ENCODE assay signal across 9 mouse cellular contexts in genomic region chr14:51090921-51091900, GRCm38 (mm10). TPM values are rescaled to one million over a fixed set of nuclear protein-coding genes. Genes with fewer than 3 reads are reported as not detected.
DNase-seq lines count a peak whose midpoint lies in the region; ATAC-seq and TF ChIP-seq lines count a peak whose summit lies in the region.
"Had no signal": no experiment of that assay in that cellular context is flagged by ENCODE, and none has a peak within 500 bp of the region (broad histone marks: within the 10 kb centered on the region; RNA-seq: fewer than 3 reads in every experiment).

Gene Rnase4, plus strand, starts transcription at chr14:51091077.
Gene Ang, plus strand, starts transcription at chr14:51091150.

- H3K27ac ChIP-seq in brown adipose tissue, adult 24 weeks (replicated peaks; ENCODE audit: low read depth, low read length), result peak within 1 kb of the TSS; percentile 78
- peak within 1 kb of the TSS; percentile 82 for H3K27ac ChIP-seq in forebrain, postnatal 0 days (ENCODE audit: low read depth, low read length)
- peak within 1 kb of the TSS; percentile 58 for H3K27ac ChIP-seq in hindbrain, embryonic 11.5 days (ENCODE audit: low read depth, low read length)
- peak within 1 kb of the TSS; percentile 87 for H3K27ac ChIP-seq in limb, embryonic 12.5 days
- peak within 1 kb of the TSS; percentile 62; the same call in 1 of the 2 replicates for H3K27ac ChIP-seq in midbrain, embryonic 11.5 days (ENCODE audit: low read depth, low read length)
- H3K27ac ChIP-seq in stomach, embryonic 16.5 days (ENCODE audit: low read length), result peak within 1 kb of the TSS; percentile 93

- TF ChIP-seq CTCF in forebrain, postnatal 0 days (IDR thresholded peaks at IDR 0.05; ENCODE audit: low read depth), result no peak

- peak within 1 kb of the TSS; percentile 74 for H3K4me3 ChIP-seq in brown adipose tissue, adult 24 weeks (ENCODE audit: insufficient read depth, low read depth, low read length)
- peak within 1 kb of the TSS; percentile 63 for H3K4me3 ChIP-seq in forebrain, postnatal 0 days (ENCODE audit: low read depth, low read length)
- peak within 1 kb of the TSS; percentile 56 for H3K4me3 ChIP-seq in hindbrain, embryonic 11.5 days (ENCODE audit: low read depth, low read length)
- H3K4me3 ChIP-seq in limb, embryonic 12.5 days (replicated peaks), result peak within 1 kb of the TSS; percentile 59
- peak within 1 kb of the TSS; percentile 52 for H3K4me3 ChIP-seq in midbrain, embryonic 11.5 days (ENCODE audit: low read depth, low read length)
- peak within 1 kb of the TSS; percentile 61 for H3K4me3 ChIP-seq in stomach, embryonic 16.5 days (replicated peaks; ENCODE audit: low read length)

- no peaks in the 10 kb centered on the region for H3K36me3 ChIP-seq in forebrain, postnatal 0 days (ENCODE audit: insufficient read depth)
- no peaks in the 10 kb centered on the region for H3K36me3 ChIP-seq in hindbrain, embryonic 11.5 days (ENCODE audit: control insufficient read depth, insufficient read depth, low read length)
- no peaks in the 10 kb centered on the region for H3K36me3 ChIP-seq in limb, embryonic 12.5 days
- H3K36me3 ChIP-seq in midbrain, embryonic 11.5 days (ENCODE audit: control insufficient read depth, insufficient read depth, low read length), result no peaks in the 10 kb centered on the region
- no peaks in the 10 kb centered on the region for H3K36me3 ChIP-seq in stomach, embryonic 16.5 days (ENCODE audit: control insufficient read depth, insufficient read depth, low read length)

- no peaks in the 10 kb centered on the region for H3K4me1 ChIP-seq in brown adipose tissue, adult 24 weeks (ENCODE audit: control insufficient read depth, insufficient read depth, insufficient read length, low read length)
- H3K4me1 ChIP-seq in forebrain, postnatal 0 days (ENCODE audit: insufficient read depth), result no peaks in the 10 kb centered on the region
- H3K4me1 ChIP-seq in hindbrain, embryonic 11.5 days (replicated peaks; ENCODE audit: control insufficient read depth, insufficient read depth, low read length), result no peaks in the 10 kb centered on the region
- H3K4me1 ChIP-seq in limb, embryonic 12.5 days (replicated peaks), result 0 out of 2 replicates have a peak, but pooled peaks cover 3% of the 10 kb centered on the region
- no peaks in the 10 kb centered on the region for H3K4me1 ChIP-seq in midbrain, embryonic 11.5 days (ENCODE audit: control insufficient read depth, insufficient read depth, low read length)
- peaks cover 19% of the 10 kb centered on the region for H3K4me1 ChIP-seq in stomach, embryonic 16.5 days (ENCODE audit: control insufficient read depth, insufficient read depth, low read length)

- peak within 1 kb of the TSS; percentile 65 for H3K9ac ChIP-seq in forebrain, postnatal 0 days
- H3K9ac ChIP-seq in hindbrain, embryonic 11.5 days (ENCODE audit: low read depth, low read length), result peak within 1 kb of the TSS; percentile 50
- H3K9ac ChIP-seq in limb, embryonic 12.5 days (replicated peaks), result peak within 1 kb of the TSS; percentile 68
- peak within 1 kb of the TSS; percentile 62 for H3K9ac ChIP-seq in midbrain, embryonic 11.5 days (ENCODE audit: low read length)
- peak within 1 kb of the TSS; percentile 84 for H3K9ac ChIP-seq in stomach, embryonic 16.5 days (ENCODE audit: low read length)

- no peaks in the 10 kb centered on the region for H3K27me3 ChIP-seq in forebrain, postnatal 0 days (ENCODE audit: insufficient read depth, low read length)
- H3K27me3 ChIP-seq in hindbrain, embryonic 11.5 days (ENCODE audit: control insufficient read depth, insufficient read depth, low read length), result no peaks in the 10 kb centered on the region
- H3K27me3 ChIP-seq in limb, embryonic 12.5 days, result no peaks in the 10 kb centered on the region
- no peaks in the 10 kb centered on the region for H3K27me3 ChIP-seq in midbrain, embryonic 11.5 days (ENCODE audit: control insufficient read depth, insufficient read depth, low read length)
- no peaks in the 10 kb centered on the region for H3K27me3 ChIP-seq in stomach, embryonic 16.5 days (ENCODE audit: control insufficient read depth, insufficient read depth, low read length)
- H3K27me3 ChIP-seq: Patski had no signal

- 0 out of 2 replicates have a peak, but pooled peaks have one; percentile 12 for ATAC-seq in forebrain, postnatal 0 days
- ATAC-seq in hindbrain, embryonic 11.5 days (ENCODE audit: low FRiP score), result peak; percentile 26
- peak; percentile 57; the same call in 1 of the 2 replicates for ATAC-seq in limb, embryonic 12.5 days (ENCODE audit: insufficient number of reproducible peaks, insufficient read depth, low FRiP score, low TSS enrichment, low read depth)
- peak; percentile 28 for ATAC-seq in midbrain, embryonic 11.5 days (ENCODE audit: low FRiP score)
- peak; percentile 33; the same call in 1 of the 2 replicates for ATAC-seq in stomach, embryonic 16.5 days (ENCODE audit: insufficient read depth, low FRiP score)

- DNase-seq in layer of hippocampus, adult 11-12 months (ENCODE audit: low spot score), result peak; percentile 44
- DNase-seq in layer of hippocampus, adult 9-10 months (ENCODE audit: low spot score), result no peak
- peak; percentile 38 for DNase-seq in forebrain, postnatal 0 days
- peak; percentile 72 for DNase-seq in hindbrain, embryonic 11.5 days (ENCODE audit: low spot score)
- DNase-seq in midbrain, embryonic 11.5 days (ENCODE audit: low spot score, missing footprints), result peak; percentile 94

- peak within 1 kb of the TSS; percentile 68 for H3K4me2 ChIP-seq in forebrain, postnatal 0 days (ENCODE audit: low read depth)
- H3K4me2 ChIP-seq in hindbrain, embryonic 11.5 days (replicated peaks; ENCODE audit: low read depth, low read length), result peak within 1 kb of the TSS; percentile 61
- peak within 1 kb of the TSS; percentile 68 for H3K4me2 ChIP-seq in limb, embryonic 12.5 days
- peak within 1 kb of the TSS; percentile 66 for H3K4me2 ChIP-seq in midbrain, embryonic 11.5 days
- H3K4me2 ChIP-seq in stomach, embryonic 16.5 days (ENCODE audit: low read depth, low read length), result peak within 1 kb of the TSS; percentile 74

- WGBS in forebrain, postnatal 0 days, result 5% methylated on average over 33 of the region's 33 CpGs
- 11% methylated on average over 33 of the region's 33 CpGs for whole genome bisulfite sequencing in hindbrain, embryonic 11.5 days
- 6% methylated on average over 33 of the region's 33 CpGs for WGBS in limb, embryonic 12.5 days
- 11% methylated on average over 33 of the region's 33 CpGs for WGBS in midbrain, embryonic 11.5 days
- 5% methylated on average over 33 of the region's 33 CpGs for WGBS in stomach, embryonic 16.5 days

- H3K9me3 ChIP-seq in forebrain, postnatal 0 days (ENCODE audit: low read length), result no peaks in the 10 kb centered on the region
- no peaks in the 10 kb centered on the region for H3K9me3 ChIP-seq in hindbrain, embryonic 11.5 days (ENCODE audit: control insufficient read depth, low read length)
- no peaks in the 10 kb centered on the region for H3K9me3 ChIP-seq in limb, embryonic 12.5 days
- H3K9me3 ChIP-seq in midbrain, embryonic 11.5 days (ENCODE audit: control insufficient read depth, low read length), result no peaks in the 10 kb centered on the region
- H3K9me3 ChIP-seq in stomach, embryonic 16.5 days (replicated peaks; ENCODE audit: control insufficient read depth, low read length), result no peaks in the 10 kb centered on the region

RNA-seq across cellular contexts. Expression of gene Rnase4, which starts in this region (rescaled TPM):
- polyA plus RNA-seq in brown adipose tissue, adult 24 weeks (2012; ENCODE audit: insufficient read depth, insufficient read length, missing spikeins), result 69.1 and 78.8 TPM in 2 replicates
- total RNA-seq in forebrain, postnatal 0 days (2014; rRNA removed), result 23.2 and 27.7 TPM in 2 replicates
- polyA plus RNA-seq in forebrain, postnatal 0 days (2015; fragmentation: Nextera tagmentation; extraction: Ambion mirVana), result 15.8 and 16.3 TPM in 2 replicates
- 17.3 and 19.2 TPM in 2 replicates for polyA plus RNA-seq in hindbrain, embryonic 11.5 days (2014; fragmentation: Nextera tagmentation; extraction: Ambion mirVana)
- polyA plus RNA-seq in limb, embryonic 12.5 days (2016; fragmentation: Nextera tagmentation; extraction: Ambion mirVana), result 14.1 and 15.8 TPM in 2 replicates
- polyA plus RNA-seq in midbrain, embryonic 11.5 days (2014; fragmentation: Nextera tagmentation; extraction: Ambion mirVana), result 12.3 and 14.9 TPM in 2 replicates
- polyA plus RNA-seq in stomach, embryonic 16.5 days (2015; fragmentation: Nextera tagmentation; extraction: Ambion mirVana), result 151 and 166 TPM in 2 replicates

RNA-seq across cellular contexts. Expression of gene Ang, which starts in this region (rescaled TPM):
- 2.1 and 8.7 TPM in 2 replicates for polyA plus RNA-seq in brown adipose tissue, adult 24 weeks (2012; ENCODE audit: insufficient read depth, insufficient read length, missing spikeins)
- 0.62 and 4.9 TPM in 2 replicates for total RNA-seq in forebrain, postnatal 0 days (2014; rRNA removed)
- polyA plus RNA-seq in forebrain, postnatal 0 days (2015; fragmentation: Nextera tagmentation; extraction: Ambion mirVana), result 2.8 and 4.0 TPM in 2 replicates
- polyA plus RNA-seq in hindbrain, embryonic 11.5 days (2014; fragmentation: Nextera tagmentation; extraction: Ambion mirVana), result 2.8 and 3.0 TPM in 2 replicates
- 3.1 and 3.7 TPM in 2 replicates for polyA plus RNA-seq in limb, embryonic 12.5 days (2016; fragmentation: Nextera tagmentation; extraction: Ambion mirVana)
- polyA plus RNA-seq in midbrain, embryonic 11.5 days (2014; fragmentation: Nextera tagmentation; extraction: Ambion mirVana), result 1.5 and 2.4 TPM in 2 replicates
- polyA plus RNA-seq in stomach, embryonic 16.5 days (2015; fragmentation: Nextera tagmentation; extraction: Ambion mirVana), result 39.4 and 41.6 TPM in 2 replicates
